Comparison of ENCODE assay signal across 12 mouse cellular contexts in the genomic region with DNA sequence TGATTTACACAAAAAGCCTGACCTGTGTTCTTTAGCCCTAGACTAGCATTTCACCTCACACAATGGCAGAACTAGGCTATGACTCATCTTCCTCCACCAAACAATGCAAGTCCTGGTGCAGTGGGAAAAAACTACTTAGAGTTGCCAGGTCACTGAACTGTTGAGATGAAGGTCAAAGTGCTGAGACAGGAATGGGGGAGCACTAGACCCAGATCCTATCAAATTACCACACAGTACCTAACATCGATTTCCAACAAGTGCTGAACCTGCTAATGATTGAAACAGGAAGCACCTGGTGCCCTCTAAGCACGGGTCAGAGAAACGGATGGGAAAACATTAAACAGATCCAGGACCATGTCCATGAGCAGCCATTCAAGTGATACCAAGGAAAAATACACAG. TPM values are rescaled to one million over a fixed set of nuclear protein-coding genes. Genes with fewer than 3 reads are reported as not detected.
DNase-seq lines count a peak whose midpoint lies in the region; ATAC-seq and TF ChIP-seq lines count a peak whose summit lies in the region.
"Had no signal": no experiment of that assay in that cellular context is flagged by ENCODE, and none has a peak within 500 bp of the region (broad histone marks: within the 10 kb centered on the region; RNA-seq: fewer than 3 reads in every experiment).

No protein-coding gene starts in this region.

- H3K4me3 ChIP-seq in gastrocnemius, adult 2 months: peak overlapping the region; percentile 33; the same call in 1 of the 2 replicates
- no peak overlapping the region for H3K4me3 ChIP-seq in limb, embryonic 11.5 days (ENCODE audit: low read depth, low read length)
- no peak overlapping the region for H3K4me3 ChIP-seq in limb, embryonic 10.5 days
- H3K4me3 ChIP-seq in brown adipose tissue, adult 24 weeks (ENCODE audit: insufficient read depth, low read depth, low read length): no peak overlapping the region
- no peak overlapping the region for H3K4me3 ChIP-seq in kidney, postnatal 0 days (replicated peaks; ENCODE audit: low read depth, low read length)
- H3K4me3 ChIP-seq: forebrain, embryonic 10.5 days; intestine, embryonic 15.5 days had no signal

- H3K4me2 ChIP-seq in limb, embryonic 11.5 days (ENCODE audit: low read depth, severe bottlenecking): no peak overlapping the region
- H3K4me2 ChIP-seq in kidney, postnatal 0 days (ENCODE audit: low read length): no peak overlapping the region
- H3K4me2 ChIP-seq: intestine, embryonic 15.5 days had no signal

- H3K9me3 ChIP-seq in limb, embryonic 11.5 days (ENCODE audit: control insufficient read depth, low read length): no peaks in the 10 kb centered on the region
- H3K9me3 ChIP-seq in limb, embryonic 10.5 days (replicated peaks): no peaks in the 10 kb centered on the region
- no peaks in the 10 kb centered on the region for H3K9me3 ChIP-seq in kidney, postnatal 0 days (replicated peaks; ENCODE audit: low read length)
- H3K9me3 ChIP-seq: forebrain, embryonic 10.5 days; intestine, embryonic 15.5 days had no signal

- no peaks in the 10 kb centered on the region for H3K27me3 ChIP-seq in limb, embryonic 11.5 days (ENCODE audit: control insufficient read depth, insufficient read depth, low read length)
- no peaks in the 10 kb centered on the region for H3K27me3 ChIP-seq in limb, embryonic 10.5 days (ENCODE audit: low read depth, poor library complexity, severe bottlenecking)
- no peaks in the 10 kb centered on the region for H3K27me3 ChIP-seq in kidney, postnatal 0 days (ENCODE audit: insufficient read depth, low read length)
- H3K27me3 ChIP-seq: intestine, embryonic 15.5 days had no signal

- H3K36me3 ChIP-seq in limb, embryonic 11.5 days (ENCODE audit: control insufficient read depth, insufficient read depth, low read length): no peaks in the 10 kb centered on the region
- H3K36me3 ChIP-seq in limb, embryonic 10.5 days: no peaks in the 10 kb centered on the region
- no peaks in the 10 kb centered on the region for H3K36me3 ChIP-seq in kidney, postnatal 0 days (ENCODE audit: insufficient read depth, low read length)
- H3K36me3 ChIP-seq: forebrain, embryonic 10.5 days; intestine, embryonic 15.5 days had no signal

- 15% methylated on average over 3 of the region's 3 CpGs for WGBS in limb, embryonic 11.5 days
- WGBS in limb, embryonic 10.5 days: 33% methylated on average over 3 of the region's 3 CpGs
- WGBS in kidney, postnatal 0 days: 20% methylated on average over 3 of the region's 3 CpGs

- no peak for DNase-seq in gastrocnemius, adult 2 months
- DNase-seq in gastrocnemius, adult 18-20 months (ENCODE audit: low spot score): no peak
- DNase-seq in limb, embryonic 11.5 days (ENCODE audit: low spot score): peak; percentile 49
- DNase-seq in limb, embryonic 10.5 days (ENCODE audit: low spot score): no peak
- DNase-seq in kidney, postnatal 0 days (ENCODE audit: low spot score): peak; percentile 59
- no peak for DNase-seq in c-Kit-positive CD71-positive TER-119-positive erythroid progenitor cells, embryonic 14.5 days (ENCODE audit: low spot score)
- DNase-seq in gastrocnemius, adult 8-10 months (ENCODE audit: low spot score in 2 of 2): no peak
- DNase-seq: cerebellum, postnatal 25 days had no signal

- H3K27ac ChIP-seq in gastrocnemius, adult 2 months: peak overlapping the region; percentile 72
- H3K27ac ChIP-seq in limb, embryonic 11.5 days (replicated peaks; ENCODE audit: low read depth, low read length): no peak overlapping the region
- no peak overlapping the region for H3K27ac ChIP-seq in limb, embryonic 10.5 days
- 0 out of 2 replicates have a peak overlapping the region, but pooled peaks have one; percentile 6 for H3K27ac ChIP-seq in brown adipose tissue, adult 24 weeks (replicated peaks; ENCODE audit: low read depth, low read length)
- no peak overlapping the region for H3K27ac ChIP-seq in kidney, postnatal 0 days
- H3K27ac ChIP-seq: intestine, embryonic 15.5 days; macrophage had no signal

- no peak for TF ChIP-seq CTCF in gastrocnemius, adult 2 months (IDR thresholded peaks at IDR 0.05)
- TF ChIP-seq CTCF in kidney, postnatal 0 days (IDR thresholded peaks at IDR 0.05; ENCODE audit: low read depth): no peak

- H3K4me1 ChIP-seq in limb, embryonic 11.5 days (ENCODE audit: control insufficient read depth, insufficient read depth, low read length): peaks cover 16% of the 10 kb centered on the region; the same call in 1 of the 2 replicates
- H3K4me1 ChIP-seq in limb, embryonic 10.5 days: peaks cover 57% of the 10 kb centered on the region
- H3K4me1 ChIP-seq in brown adipose tissue, adult 24 weeks (ENCODE audit: control insufficient read depth, insufficient read depth, insufficient read length, low read length): peaks cover 43% of the 10 kb centered on the region
- peaks cover 29% of the 10 kb centered on the region for H3K4me1 ChIP-seq in kidney, postnatal 0 days (replicated peaks; ENCODE audit: insufficient read depth, low read length)

- intact Hi-C loops in gastrocnemius, adult 2 months (cut with DNase I): no loop called here

- no peak for ATAC-seq in limb, embryonic 11.5 days (ENCODE audit: insufficient number of reproducible peaks, low FRiP score, low TSS enrichment, low read depth)
- peak; percentile 70 for ATAC-seq in kidney, postnatal 0 days (replicated peaks; ENCODE audit: low FRiP score, low read depth)
- ATAC-seq: intestine, embryonic 15.5 days had no signal

- no peak overlapping the region for H3K9ac ChIP-seq in limb, embryonic 11.5 days (ENCODE audit: low read length)
- H3K9ac ChIP-seq in kidney, postnatal 0 days (ENCODE audit: low read depth, low read length): no peak overlapping the region
- H3K9ac ChIP-seq: intestine, embryonic 15.5 days had no signal

RNA-seq across cellular contexts. Expression of a gene that starts 59.5 kb away (rescaled TPM):
- total RNA-seq in gastrocnemius, adult 2 months (2021): 10 to 100 TPM; 20.1 to 28.1 TPM
- 10 to 100 TPM; 17.6 to 20.4 TPM for total RNA-seq in gastrocnemius, adult 18-20 months (2021)
- polyA plus RNA-seq in limb, embryonic 11.5 days (2014; fragmentation: Nextera tagmentation; extraction: Ambion mirVana): 41.0 and 41.9 TPM in 2 replicates
- 40.2 and 49.0 TPM in 2 replicates for polyA plus RNA-seq in limb, embryonic 10.5 days (2016; fragmentation: Nextera tagmentation; extraction: Ambion mirVana)
- 27.9 and 42.7 TPM in 2 replicates for polyA plus RNA-seq in brown adipose tissue, adult 24 weeks (2012; ENCODE audit: insufficient read depth, insufficient read length, missing spikeins)
- 59.0 and 69.6 TPM in 2 replicates for polyA plus RNA-seq in kidney, postnatal 0 days (2015; fragmentation: Nextera tagmentation; extraction: Ambion mirVana)
- 10 to 100 TPM; 17.2 to 23.0 (median 20.2) TPM for total RNA-seq in gastrocnemius, adult 8-10 months (2022)

Comparison
In these comparisons a context has a peak if more than half of its experiments do, and no peak if none do; other contexts are left out.
1. DNase-seq: peak in limb, embryonic 11.5 days (single experiment) and kidney, postnatal 0 days (single experiment); none in gastrocnemius, adult 2 months (single experiment), gastrocnemius, adult 18-20 months (single experiment), limb, embryonic 10.5 days (single experiment), c-Kit-positive CD71-positive TER-119-positive erythroid progenitor cells, embryonic 14.5 days (single experiment) and gastrocnemius, adult 8-10 months (0 of 2).
2. H3K27ac ChIP-seq: peak in gastrocnemius, adult 2 months (single experiment) and brown adipose tissue, adult 24 weeks (single experiment); none in limb, embryonic 11.5 days (single experiment), limb, embryonic 10.5 days (single experiment) and kidney, postnatal 0 days (single experiment).